ENCODE assay signal across 8 mouse cellular contexts in the genomic region with DNA sequence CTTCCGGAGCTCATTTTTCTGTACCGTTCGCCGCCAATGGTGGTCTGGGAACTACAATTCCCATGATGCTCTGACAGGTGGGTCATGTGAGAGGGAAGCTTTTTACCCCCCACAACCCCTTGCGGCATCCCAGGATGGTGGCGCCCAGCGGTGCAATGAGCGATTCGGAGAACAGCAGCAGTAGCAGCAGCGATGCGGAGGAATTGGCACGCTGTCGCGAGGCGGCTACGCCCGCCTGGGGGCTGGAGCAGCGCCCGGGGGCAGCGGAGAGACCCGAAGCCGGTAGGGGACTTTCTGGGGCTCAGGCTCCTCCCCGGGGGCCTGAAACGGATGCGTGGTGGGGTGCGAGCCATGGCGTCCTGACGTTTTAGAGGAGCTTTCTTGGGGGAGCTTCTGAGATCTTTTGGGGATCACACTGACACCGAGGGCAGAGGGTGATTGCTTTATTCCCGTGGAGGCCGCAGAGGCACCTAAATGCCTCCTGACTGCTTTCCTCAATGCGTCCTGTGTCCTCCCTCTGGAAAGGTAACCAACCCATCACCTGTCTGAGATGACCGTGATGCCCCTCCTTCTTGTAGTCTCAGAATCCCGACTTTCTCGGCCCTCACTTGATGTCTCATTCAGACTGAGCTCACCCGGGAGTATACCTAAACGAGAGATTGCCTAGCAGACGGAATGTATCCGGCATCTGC. TPM values are rescaled to one million over a fixed set of nuclear protein-coding genes. Genes with fewer than 3 reads are reported as not detected.
DNase-seq lines count a peak whose midpoint lies in the region; TF ChIP-seq lines count a peak whose summit lies in the region.

A gene (plus strand): TSS at position 85 of the 692 bp plus-strand sequence.

- TF ChIP-seq CTCF in cortical plate, adult 2 months (IDR thresholded peaks at IDR 0.05; ENCODE audit: extremely low read depth, insufficient read depth, low read length): no peak

- peak; percentile 84 for DNase-seq in adipocyte (ENCODE audit: low spot score)
- DNase-seq in gastrocnemius, adult 8-10 months (ENCODE audit: low spot score in 2 of 2): peak; percentile 57 to 71
- DNase-seq in hindlimb bud, embryonic 11.5 days (ENCODE audit: extremely low spot score, low read depth, low spot score): peak; percentile 79
- peak; percentile 71 to 83 for DNase-seq in left cerebral cortex, adult 8-10 months (ENCODE audit: low spot score in 2 of 2)
- DNase-seq in right cerebral cortex, postnatal 10 days (ENCODE audit: low spot score in 2 of 2): peak; percentile 93 to 94
- DNase-seq in urinary bladder, postnatal 4 days (ENCODE audit: low spot score in 2 of 2): peak; percentile 78 to 85

- peak within 1 kb of the TSS; percentile 90 for H3K4me3 ChIP-seq in cortical plate, adult 2 months (ENCODE audit: insufficient read depth, low read length)
- H3K4me3 ChIP-seq in megakaryocyte, embryonic 14.5 days (replicated peaks): peak within 1 kb of the TSS; percentile 97

- no peaks in the 10 kb centered on the region for H3K9me3 ChIP-seq in megakaryocyte, embryonic 14.5 days

- peaks cover 7% of the 10 kb centered on the region for H3K27me3 ChIP-seq in megakaryocyte, embryonic 14.5 days (replicated peaks)

- peak; percentile 95 for TF ChIP-seq POLR2A in cortical plate, adult 2 months (IDR thresholded peaks at IDR 0.05; ENCODE audit: extremely low read depth, insufficient read depth, low read length)

- no peaks in the 10 kb centered on the region; the same call in 1 of the 2 replicates for H3K4me1 ChIP-seq in cortical plate, adult 2 months (ENCODE audit: control insufficient read depth, insufficient read depth, low read length)
- H3K4me1 ChIP-seq in megakaryocyte, embryonic 14.5 days: peaks cover 18% of the 10 kb centered on the region

- peak within 1 kb of the TSS; percentile 62 for H3K27ac ChIP-seq in cortical plate, adult 2 months (ENCODE audit: insufficient read depth, low read length)

- H3K36me3 ChIP-seq in megakaryocyte, embryonic 14.5 days (replicated peaks; ENCODE audit: low read length): peaks cover 28% of the 10 kb centered on the region

RNA-seq across cellular contexts. Expression of the gene that starts here (rescaled TPM):
- 129 and 136 TPM in 2 replicates for polyA plus RNA-seq in cortical plate, adult 2 months (2012; rRNA removed)
- total RNA-seq in gastrocnemius, adult 8-10 months (2022): 10 to 100 TPM; 16.9 to 29.0 (median 26.0) TPM
- 100 to 1,000 TPM; 192 to 228 (median 217) TPM for total RNA-seq in left cerebral cortex, adult 8-10 months (2022)
- polyA plus RNA-seq in megakaryocyte, embryonic 14.5 days (2012; ENCODE audit: insufficient read depth, low replicate concordance): 16.4 and 35.8 TPM in 2 replicates

Comparison
In these comparisons a context has a peak if more than half of its experiments do, and no peak if none do; other contexts are left out.
1. Peak in every context shown above with its lines: DNase-seq, H3K4me3 ChIP-seq and H3K27ac ChIP-seq.
2. RNA of the gene that starts here (total RNA-seq): 192 to 228 TPM in left cerebral cortex, adult 8-10 months; 16.9 to 29.0 TPM in gastrocnemius, adult 8-10 months; every median in the first group is over 4 times any median in the second.